Mouse (Mus musculus) heart, embryonic 15.5 days (tissue): ENCODE data around the gene Vmn1r158. TPM values are rescaled to one million over a fixed set of nuclear protein-coding genes. Genes with fewer than 3 reads are reported as not detected.
"Not testable (repeated sequence)": the region's sequence is repeated elsewhere in the genome, so short reads cannot be mapped to it uniquely, and the experiment has no call there.

ENCODE experiments used
- ATAC-seq: fragments of 200-750 bp; cut with Nextera tagmentation; replicated peaks from 2 replicates; pipeline ENCODE4 v1.8.0; 2017; ENCODE audit warnings: low read depth, moderate TSS enrichment; ENCODE audit not compliant: insufficient number of reproducible peaks, insufficient read depth, low FRiP score
- H3K27ac ChIP-seq: fragments of 300-500 bp; sonication (generic); 2 replicates; pipeline ENCODE4 v1.5.1; 2015; ENCODE audit warnings: mild to moderate bottlenecking, inconsistent platforms
- H3K27me3 ChIP-seq: fragments of 300-500 bp; sonication (generic); 2 replicates; pipeline ENCODE4 v1.6.1; 2015; ENCODE audit warnings: inconsistent platforms
- H3K36me3 ChIP-seq: fragments of 300-500 bp; sonication (generic); 2 replicates; pipeline ENCODE4 v1.6.1; 2015; ENCODE audit warnings: mild to moderate bottlenecking, inconsistent platforms
- H3K4me1 ChIP-seq: fragments of 300-500 bp; sonication (generic); replicated peaks from 2 replicates; pipeline ENCODE4 v1.6.1; 2015; ENCODE audit warnings: inconsistent platforms
- H3K4me2 ChIP-seq: fragments of 300-500 bp; sonication (generic); 2 replicates; pipeline ENCODE4 v1.6.1; 2015; ENCODE audit warnings: inconsistent platforms, mild to moderate bottlenecking, moderate library complexity
- H3K4me3 ChIP-seq: fragments of 300-500 bp; sonication (generic); 2 replicates; pipeline ENCODE4 v1.5.1; 2015; ENCODE audit warnings: mild to moderate bottlenecking, inconsistent platforms
- H3K9ac ChIP-seq: fragments of 300-500 bp; sonication (generic); 2 replicates; pipeline ENCODE4 v1.6.1; 2015; ENCODE audit warnings: mild to moderate bottlenecking, inconsistent platforms
- H3K9me3 ChIP-seq: fragments of 300-500 bp; sonication (generic); replicated peaks from 2 replicates; pipeline ENCODE4 v1.6.1; 2016; ENCODE audit warnings: inconsistent platforms
- WGBS: fragments of 180-500 bp; shearing (Covaris S2); methylation state at CpG from one replicate; pipeline ENCODE4 v1.1.7; 2015; ENCODE audit warnings: mixed read lengths; 5-methylcytosine and 5-hydroxymethylcytosine counted together
- polyA plus RNA-seq: library from polyadenylated mRNA; unstranded; fragments of >200 nt; fragmentation: Nextera tagmentation; extraction: Ambion mirVana; gene quantifications from 2 replicates; pipeline ENCODE4 v1.2.1, GENCODE M21; 2015

Gene Vmn1r158
- not detected in 2 replicates for polyA plus RNA-seq

GRCm38 (mm10) chr7:22790682-22791081 is at the start of gene Vmn1r158:
Gene Vmn1r158 (minus strand): TSS chr7:22790782.
- not testable (repeated sequence) for H3K36me3 ChIP-seq, H3K27ac ChIP-seq, H3K4me3 ChIP-seq, H3K9ac ChIP-seq, H3K9me3 ChIP-seq, H3K4me1 ChIP-seq, H3K4me2 ChIP-seq, ATAC-seq, H3K27me3 ChIP-seq
- WGBS: 41% methylated on average over 2 of the region's 2 CpGs

- H3K4me3 ChIP-seq, ATAC-seq, H3K4me1 ChIP-seq, H3K9ac ChIP-seq, H3K9me3 ChIP-seq, H3K27me3 ChIP-seq, H3K4me2 ChIP-seq, H3K27ac ChIP-seq, H3K36me3 ChIP-seq: not testable (repeated sequence)
- 76% methylated on average over 7 of the region's 11 CpGs for WGBS
Observed at GRCm38 (mm10) chr7:22775981-22776380, 14.6 kb downstream of the Vmn1r158 start.

- not testable (repeated sequence) for H3K9ac ChIP-seq, ATAC-seq, H3K4me3 ChIP-seq, H3K27me3 ChIP-seq, H3K4me2 ChIP-seq, H3K4me1 ChIP-seq, H3K36me3 ChIP-seq, H3K27ac ChIP-seq, H3K9me3 ChIP-seq
- WGBS: 25% methylated on average over 2 of the region's 3 CpGs
Observed at GRCm38 (mm10) chr7:22761397-22761796, 29.2 kb downstream of the Vmn1r158 start, which contains the start of gene Vmn1r157. Gene Vmn1r157 (plus strand): TSS chr7:22761697.

Other genes starting within 250 kb of the Vmn1r158 start
- gene Gm4201, start 225.4 kb downstream of the Vmn1r158 start, polyA plus RNA-seq: not detected in 2 replicates
- not detected in 2 replicates for gene Gm4565, start 202.7 kb downstream of the Vmn1r158 start, polyA plus RNA-seq
- not detected in 2 replicates for gene Vmn1r155, start 132.8 kb downstream of the Vmn1r158 start, polyA plus RNA-seq
- gene Gm8693, start 98.5 kb downstream of the Vmn1r158 start, polyA plus RNA-seq: not detected in 2 replicates
- gene Gm4567, start 71.1 kb downstream of the Vmn1r158 start, polyA plus RNA-seq: not detected in 2 replicates
- gene Vmn1r157, start 29.1 kb downstream of the Vmn1r158 start, polyA plus RNA-seq: not detected in 2 replicates
- not detected in 2 replicates for gene Vmn1r159, start 52.8 kb upstream of the Vmn1r158 start, polyA plus RNA-seq
- not detected in 2 replicates for gene Vmn1r160, start 80.4 kb upstream of the Vmn1r158 start, polyA plus RNA-seq
- gene Gm4214, start 193.9 kb upstream of the Vmn1r158 start, polyA plus RNA-seq: not detected in 2 replicates
- gene Gm4216, start 229.1 kb upstream of the Vmn1r158 start, polyA plus RNA-seq: not detected in 2 replicates